Mouse (Mus musculus) lung, postnatal 10 days (tissue): ENCODE measurements at regions not wholly inside any gene's neighbourhood (a gene's known extent, or its start where the extent isn't known, plus 50 kb on each side); places are given as distances from the start of the nearest gene placed in this dataset.

ENCODE experiments used
- DNase-seq: peaks from one replicate; pipeline ENCODE4 v3.0.0; 2021

DNA sequence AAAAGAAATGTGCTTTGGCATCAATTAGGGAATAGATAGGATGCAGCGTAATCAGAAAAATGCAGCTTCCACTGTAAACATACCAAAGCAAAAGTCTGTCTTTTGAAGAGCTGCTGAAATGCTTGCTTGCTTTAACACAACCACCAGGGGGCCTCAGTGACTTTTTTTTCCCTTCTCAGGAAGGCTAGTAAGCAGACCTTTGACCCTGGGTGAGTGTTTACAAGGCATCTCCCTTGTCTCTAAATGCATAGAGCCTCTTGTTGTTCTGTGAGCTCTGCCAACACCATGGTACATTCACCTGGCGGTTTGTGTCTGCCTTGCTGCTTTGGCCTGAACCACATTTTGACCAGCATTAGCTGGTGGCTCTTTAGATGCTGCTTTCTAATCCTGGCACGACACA is 191.9 kb upstream of the C9orf72 start:
- DNase-seq, result peak; percentile 38

DNA sequence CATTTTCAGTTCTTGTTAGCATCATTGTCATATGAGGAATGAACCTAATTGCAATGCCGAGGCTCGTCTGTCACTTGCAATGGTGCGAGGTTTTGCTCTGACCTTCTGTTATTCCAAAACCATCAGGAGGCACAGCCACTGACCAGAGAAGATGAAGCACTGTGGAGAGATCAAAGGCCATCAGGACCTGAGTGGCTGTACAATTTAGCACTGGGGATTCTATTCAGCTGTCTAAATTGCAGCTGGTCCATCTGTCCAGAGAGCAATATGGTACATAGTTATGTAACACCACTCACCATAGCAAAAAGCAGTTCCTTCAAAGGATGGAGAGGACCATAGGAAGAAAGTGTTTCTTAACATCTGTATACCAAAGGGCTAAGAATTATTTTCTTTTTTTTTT is 187.5 kb upstream of the C9orf72 start:
- no peak for DNase-seq

DNA sequence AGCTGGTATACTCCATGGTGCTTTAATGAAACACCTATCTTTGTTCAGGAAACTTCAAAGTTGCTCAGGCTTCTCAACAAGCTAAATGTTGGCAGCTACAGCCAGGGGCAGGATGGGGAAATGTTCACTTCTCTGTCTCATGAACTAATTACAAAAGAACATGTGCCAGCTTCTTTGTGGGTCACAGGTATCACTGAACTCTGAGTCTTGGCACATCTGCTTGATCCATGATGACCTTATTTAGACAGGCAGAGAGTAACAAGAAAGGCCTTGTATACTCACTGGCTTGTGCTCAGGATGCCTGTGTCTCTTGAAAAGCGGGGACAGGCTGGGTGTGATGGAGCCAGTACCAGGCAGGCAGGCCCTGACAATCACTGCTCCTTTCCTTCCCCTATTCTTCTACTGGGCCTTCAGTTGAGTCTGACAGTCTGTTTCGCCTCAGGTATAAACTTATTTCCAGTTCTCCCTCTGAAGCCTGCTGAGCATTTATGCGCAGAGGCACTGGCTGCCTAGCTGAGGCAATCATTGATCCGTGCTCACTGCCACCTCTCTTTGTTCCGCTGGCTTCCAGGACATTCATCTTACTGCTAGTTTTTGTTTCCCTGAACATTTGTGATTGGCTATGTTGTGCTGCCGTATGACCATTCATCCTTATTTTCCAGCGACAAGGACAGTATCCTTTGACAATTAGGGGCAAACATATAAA is 179.5 kb upstream of the C9orf72 start:
- DNase-seq, result no peak

DNA sequence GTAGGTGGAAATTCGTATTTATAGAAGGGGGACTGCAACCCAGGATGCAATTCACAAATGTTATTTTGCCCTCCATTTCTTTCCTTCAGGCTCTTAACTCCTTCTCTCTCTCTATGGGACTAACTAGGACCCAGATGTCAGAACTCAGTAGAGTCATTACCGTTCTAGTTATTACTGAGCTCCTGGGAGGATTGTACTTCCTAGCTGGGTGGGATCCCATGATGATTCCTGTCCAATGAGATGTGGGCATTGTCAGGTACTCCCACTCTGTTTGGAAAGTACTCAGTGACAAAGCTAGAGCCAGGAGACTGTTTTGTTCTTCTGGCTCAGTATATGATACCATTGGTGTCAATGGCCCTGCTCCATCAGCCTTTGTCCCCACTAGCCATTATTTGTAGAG is 178.1 kb upstream of the C9orf72 start:
- DNase-seq, result no peak

DNA sequence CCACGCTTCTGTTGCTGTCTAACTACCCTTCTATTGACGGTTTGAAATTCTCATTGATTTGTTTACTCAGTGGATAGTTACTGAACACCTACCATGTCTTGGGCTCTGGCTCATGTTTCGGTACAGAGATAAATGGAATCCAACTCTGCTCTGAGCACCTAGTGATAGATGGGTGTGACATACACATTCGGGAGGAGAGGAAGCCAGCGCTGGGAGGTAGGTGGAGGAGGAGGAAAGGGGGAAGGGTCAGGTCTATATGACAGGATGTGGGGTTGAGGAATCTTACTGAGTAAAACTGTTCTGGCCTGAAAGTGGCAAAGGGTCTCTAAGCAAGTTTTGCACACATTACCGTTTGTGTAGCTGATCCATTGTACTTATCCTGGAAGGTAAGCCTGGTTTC is 177.6 kb upstream of the C9orf72 start:
- no peak for DNase-seq

DNA sequence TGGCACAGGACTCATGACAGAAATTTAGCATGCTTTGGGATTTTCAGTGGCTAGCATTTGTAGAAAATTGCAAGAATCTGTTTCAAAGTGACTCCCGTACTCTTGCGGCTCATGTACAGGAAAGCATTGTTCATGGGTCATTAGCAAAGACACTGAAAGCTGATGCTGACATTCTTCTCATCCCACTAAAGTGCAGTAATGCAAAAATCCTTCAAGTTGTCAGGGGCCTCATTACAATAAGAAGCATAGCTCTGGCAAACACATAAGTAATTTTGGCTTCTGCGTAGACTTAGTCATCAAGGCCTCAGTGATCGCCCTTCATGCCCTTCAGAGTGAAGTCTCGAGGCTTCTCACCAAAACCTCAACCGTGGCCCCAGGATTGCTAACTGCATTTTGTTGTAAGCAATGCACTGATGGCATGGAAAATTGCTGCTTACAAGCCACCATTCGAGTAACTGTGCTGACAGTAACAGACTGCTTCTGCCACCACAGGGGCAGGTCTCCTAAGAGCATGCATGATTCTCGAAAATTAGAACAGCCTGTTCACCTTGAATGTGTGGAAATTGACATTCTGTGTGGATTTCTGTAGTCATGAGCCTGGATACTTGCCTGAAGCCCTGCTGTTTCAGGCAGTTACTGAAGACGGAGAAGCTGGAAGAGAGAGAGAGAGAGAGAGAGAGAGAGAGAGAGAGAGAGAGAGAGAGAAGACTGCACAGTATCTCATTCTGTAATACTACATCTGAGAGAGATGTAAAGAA is 176.6 kb upstream of the C9orf72 start:
- no peak for DNase-seq

DNA sequence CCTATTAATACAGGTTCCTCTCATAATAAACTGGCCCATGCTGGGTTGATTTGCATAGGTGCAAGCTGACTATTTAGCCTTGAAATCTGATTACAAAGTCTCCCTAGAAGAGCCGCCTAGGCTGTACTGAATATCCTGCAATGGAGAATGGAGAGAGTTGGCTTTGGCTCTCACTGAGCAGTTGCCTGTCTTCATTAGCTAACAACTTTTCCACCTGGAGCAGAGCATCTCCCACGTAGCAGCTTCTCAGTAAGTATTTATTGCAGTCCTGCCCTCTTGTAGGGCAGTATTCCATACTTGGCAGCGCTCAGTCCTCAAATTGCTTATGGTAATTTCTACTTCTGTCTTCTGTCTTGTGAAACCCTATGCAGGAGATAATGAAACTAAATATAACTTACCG is 175.8 kb upstream of the C9orf72 start:
- DNase-seq, result no peak

DNA sequence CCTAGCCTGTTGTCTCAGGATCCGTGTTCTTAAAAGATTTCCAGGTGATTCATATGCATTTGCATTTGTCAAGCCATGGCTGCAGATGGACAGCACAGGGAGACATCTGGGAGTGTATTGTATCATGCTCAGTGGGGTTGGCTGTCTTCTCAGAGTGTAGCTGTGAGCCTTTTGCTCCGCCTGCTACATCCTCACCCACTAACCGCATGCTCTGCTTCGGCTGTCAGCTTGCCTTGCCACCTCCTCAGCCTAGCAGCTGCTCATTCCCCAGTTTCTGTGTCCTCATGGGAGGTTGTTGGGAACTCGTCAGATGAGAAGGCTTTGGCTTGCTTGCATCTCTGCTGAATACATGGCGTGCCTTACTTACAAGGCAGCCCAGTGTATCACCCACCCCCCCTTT is 174.5 kb upstream of the C9orf72 start:
- no peak for DNase-seq

DNA sequence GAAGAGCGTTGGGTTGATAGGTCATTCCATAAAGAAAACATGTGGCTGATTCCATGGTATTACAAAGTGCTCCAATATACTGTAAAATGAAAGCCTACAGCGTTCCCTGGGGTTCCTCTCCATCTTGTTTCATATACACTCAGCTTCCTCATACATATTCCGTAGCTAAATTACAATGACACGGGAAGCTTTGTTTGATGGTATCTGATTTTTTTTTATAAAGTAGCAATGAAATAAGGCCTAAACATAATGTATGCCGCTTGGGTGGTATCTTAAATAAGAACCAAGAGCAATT is 169.6 kb upstream of the C9orf72 start:
- no peak for DNase-seq

DNA sequence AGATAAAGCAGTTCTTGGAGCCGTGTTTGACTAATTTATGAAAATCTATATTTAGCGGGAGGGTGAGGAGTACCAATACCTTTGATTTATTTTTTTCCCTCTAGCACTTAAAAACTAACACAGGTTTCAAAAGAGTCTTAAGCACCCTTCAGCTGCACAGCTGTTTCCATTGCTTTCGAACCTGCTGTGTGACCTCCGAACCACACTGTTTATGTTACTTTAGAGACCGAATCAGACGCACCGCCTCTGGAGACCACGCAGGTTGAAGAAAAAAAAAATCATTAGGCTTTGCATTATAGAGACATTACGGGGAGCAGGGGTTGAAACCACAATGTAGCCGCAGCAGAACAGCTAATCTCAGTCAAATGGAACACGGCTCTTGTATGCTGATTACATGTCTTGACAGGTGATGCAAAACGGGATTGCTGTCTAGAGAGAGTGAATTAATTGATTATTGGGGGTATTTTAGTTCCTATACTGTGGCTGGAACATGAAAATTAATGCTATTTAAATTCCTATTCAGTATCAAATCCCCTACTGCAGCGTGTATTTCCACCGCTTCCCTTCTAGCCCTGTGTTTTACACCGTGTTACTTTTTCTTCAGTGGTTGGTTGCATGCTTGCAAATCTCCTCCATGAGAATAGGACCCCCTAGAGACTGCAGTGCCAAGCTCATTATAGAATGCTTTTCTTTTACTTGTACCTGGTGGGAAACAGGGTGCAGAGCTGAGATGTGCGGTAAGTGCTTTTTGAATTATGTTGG is 169.0 kb upstream of the C9orf72 start:
- DNase-seq, result no peak

DNA sequence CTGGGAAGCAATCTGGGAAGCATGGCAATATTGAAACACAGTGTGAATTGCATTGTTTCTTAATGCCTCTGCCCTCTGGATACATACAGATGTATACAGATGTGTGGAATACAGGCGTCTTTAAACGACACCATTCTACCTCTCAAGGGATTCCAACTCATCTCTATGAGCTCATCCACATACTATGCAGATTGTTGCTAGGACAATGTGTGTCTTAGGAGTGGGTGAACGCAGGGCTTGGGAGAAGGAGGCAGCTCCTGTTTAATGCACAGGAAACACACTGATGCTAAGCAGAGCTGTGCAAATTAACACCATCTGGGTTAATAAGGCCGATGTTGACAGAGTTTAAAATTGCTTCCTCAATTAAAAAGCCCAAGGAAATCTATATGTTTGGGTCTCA is 149.8 kb upstream of the C9orf72 start:
- no peak for DNase-seq

DNA sequence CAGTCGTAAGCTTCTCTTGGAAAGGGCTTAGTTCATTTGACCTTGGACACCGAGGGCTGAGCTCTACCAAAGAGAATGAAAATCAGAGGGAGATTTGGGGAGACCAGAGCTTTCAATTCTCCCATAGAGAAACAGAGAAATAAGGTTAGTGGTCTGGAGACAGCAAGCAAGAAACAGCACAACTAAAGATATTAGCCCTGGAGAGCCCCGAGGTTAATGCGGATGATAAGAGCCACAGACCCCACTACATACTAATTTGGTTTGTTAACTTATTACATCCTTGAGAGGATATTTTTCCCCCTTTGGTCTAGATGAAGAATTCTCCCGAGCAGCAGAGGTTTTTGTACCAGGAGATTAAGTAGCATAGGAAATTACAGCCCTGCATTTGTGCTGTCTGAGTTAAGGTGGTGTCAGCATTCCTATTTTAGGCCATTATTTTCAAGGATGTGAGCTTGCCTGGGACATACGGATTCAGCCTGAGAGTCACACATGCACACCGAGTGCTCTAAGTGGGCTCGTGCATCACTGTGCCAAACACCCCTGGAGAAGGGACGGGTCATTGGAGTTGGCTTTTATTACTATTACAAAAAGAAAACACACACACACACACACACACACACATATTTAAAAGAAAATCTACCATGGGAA is 147.4 kb upstream of the C9orf72 start:
- DNase-seq, result no peak

DNA sequence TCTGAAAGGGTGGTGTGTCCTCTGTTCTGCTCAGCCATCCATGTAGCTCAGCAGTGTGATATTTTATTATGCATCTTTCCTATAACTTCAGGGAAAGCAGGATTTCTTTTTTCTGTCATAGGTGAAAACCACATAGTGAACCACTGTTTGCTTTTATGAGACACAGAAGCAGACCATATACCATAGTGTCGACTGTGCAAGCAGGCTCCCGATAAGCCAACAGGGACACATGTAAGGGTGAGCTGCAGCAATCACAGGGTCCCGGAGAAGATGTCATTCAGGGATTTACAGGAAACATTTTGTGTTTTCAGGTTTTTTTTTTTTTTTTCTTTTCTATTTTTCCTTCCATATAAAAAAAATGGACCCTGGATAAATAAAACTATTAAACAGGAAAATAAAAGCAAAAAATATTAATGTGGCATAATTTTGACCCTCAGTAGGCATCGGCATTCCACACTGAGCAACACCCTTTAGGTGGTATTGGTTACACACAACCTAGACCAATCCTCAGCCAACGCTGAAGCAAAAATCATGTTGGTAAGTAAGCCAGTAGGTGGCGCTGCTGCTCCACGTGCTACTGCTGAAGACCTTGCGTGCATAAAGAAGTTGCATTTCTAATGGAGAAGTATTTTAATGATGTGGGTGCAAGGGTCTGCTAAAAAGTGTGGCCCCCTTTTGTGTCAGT is 146.7 kb upstream of the C9orf72 start:
- peak; percentile 60 for DNase-seq

DNA sequence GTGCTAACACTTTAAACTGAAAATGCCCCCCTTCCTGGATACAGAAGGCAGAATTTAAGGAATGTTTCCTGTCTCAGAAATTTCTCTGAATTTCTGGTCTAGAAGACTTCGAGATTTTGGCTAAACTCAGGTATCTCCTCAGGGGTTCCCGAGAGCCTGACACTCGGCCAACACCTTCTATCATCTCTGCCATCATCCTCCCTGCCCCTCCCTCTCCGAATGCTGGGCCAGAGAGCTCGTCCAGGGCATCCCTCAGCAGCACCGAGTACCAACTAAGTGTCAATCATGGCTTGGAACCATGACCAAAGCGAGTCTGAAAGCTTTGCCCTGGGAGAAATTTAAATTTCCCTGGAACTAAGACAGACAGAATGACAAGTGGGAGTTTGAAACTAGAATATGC is 138.2 kb upstream of the C9orf72 start:
- DNase-seq, result no peak

DNA sequence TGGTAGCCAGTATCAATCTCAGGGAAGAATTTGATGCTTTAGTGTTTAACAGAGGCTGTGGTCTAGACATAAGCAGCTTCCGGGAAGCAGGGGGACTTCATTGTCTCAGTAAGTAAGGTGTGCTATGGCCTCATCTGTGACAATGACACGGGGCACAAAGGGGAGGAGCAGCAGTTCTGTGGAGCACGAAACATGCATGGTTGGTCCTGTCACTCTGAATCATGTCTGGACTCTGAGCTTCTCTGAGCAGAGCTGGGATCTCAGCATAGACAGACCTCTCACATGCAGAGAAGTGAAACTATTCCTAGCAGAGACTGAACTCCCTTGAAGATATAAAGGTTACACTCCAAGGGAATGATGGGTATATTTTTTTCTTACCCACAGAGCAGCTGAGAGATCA is 136.2 kb upstream of the C9orf72 start:
- no peak for DNase-seq

DNA sequence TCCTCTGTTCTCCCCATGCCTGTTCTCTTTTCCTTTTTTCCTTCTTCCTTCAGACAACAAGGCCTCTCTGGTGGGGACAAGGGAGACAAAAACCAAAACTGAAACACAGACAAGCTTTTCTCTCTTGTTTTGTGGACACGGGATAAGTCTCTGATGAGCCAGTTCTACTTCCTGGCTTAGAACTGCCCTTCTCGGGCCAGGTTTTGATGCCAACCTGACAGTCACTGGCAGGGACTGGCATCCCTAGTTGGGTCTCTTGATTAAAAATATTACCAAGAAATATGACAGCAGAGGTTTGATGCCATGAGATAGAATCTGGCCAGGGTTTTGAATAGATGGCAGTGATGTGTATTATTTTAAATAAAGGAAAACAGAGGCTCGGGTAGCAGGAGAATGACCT is 133.4 kb upstream of the C9orf72 start:
- no peak for DNase-seq

DNA sequence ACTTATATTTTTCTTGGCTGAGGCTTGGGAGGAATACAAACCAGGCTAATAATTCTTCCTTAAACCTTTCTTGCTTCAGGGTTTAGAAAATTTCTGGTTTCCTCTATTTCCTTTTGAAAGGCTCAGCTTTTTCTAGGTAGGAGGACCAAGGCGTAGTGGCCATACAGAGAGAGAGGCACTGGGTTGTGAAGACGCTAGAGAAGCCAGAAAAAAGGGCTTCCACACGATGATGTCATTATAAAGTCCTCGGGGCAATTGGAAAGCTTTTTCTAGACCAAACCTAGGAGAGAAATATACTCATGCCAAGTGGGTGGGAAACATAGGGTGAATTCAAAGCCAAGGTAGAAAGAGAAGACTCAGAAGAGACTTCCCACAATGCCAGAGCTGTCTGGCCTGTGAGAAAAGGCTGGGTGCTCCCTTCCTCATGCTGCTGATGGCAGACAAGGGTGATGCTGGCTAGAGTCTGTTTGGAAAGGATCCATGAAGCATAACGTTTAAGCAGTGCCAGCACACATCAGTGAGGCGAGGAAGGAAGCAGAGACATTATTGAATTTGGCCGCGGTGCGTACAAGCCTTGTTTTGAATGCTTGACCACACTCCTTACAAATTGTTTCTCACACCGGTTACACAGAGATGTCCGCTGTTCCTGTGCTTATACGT is 131.1 kb upstream of the C9orf72 start:
- DNase-seq, result peak; percentile 14

DNA sequence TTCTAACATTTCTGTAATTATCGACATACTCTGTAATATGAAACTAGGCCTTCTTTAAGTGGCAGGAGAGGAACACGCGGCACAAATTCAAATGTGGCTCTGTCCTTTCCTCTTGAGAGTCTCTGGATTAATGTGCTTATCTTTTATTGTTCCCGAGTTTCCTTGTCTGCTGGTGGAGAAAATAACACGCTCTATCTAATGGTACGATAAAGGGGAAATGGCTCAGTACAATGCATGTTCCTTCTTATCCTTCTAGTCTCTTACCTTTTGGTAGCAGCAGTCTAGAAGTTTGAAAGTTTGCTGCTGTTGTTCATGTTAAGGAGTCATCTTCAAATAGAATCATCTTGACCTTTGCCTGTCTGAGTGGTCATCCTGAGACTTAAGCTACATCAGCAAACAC is 130.1 kb upstream of the C9orf72 start:
- no peak for DNase-seq

DNA sequence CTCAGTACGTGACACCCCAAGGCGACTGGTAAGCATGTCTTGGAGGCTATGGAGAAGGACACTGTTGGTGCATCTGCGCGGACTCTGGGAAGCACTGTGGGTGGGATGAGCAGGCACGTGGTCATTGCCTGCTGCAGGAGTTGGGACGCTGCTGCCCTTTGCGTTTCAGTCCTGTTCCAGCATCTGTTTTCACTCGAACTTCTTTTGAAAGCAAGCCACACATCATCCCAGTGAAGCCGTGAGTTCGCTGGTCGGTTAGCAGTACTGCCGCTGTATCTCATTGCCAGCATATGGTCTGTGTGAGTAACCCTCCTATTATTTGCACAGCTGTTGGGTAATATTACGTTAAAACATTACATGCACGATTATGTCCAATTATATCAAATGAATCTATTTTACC is 128.1 kb upstream of the C9orf72 start:
- no peak for DNase-seq

DNA sequence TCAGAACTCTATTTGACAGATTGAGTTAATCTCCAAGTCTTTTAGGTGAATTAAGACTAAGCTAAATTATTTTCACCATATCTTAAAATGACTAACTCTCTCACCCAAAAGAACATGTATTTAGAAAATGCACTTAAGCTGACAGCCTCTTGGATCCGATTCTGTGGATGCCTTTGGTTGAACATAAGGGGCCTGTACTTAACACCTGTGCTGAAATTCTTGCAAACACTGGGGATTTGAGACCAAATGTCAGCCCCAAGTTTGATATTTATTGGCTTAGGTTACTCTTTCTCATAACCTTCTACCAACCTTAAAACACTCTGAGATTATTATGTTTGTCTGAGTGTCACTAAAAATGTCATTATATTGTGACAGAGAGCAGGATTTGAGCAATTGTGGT is 126.6 kb upstream of the C9orf72 start:
- no peak for DNase-seq

DNA sequence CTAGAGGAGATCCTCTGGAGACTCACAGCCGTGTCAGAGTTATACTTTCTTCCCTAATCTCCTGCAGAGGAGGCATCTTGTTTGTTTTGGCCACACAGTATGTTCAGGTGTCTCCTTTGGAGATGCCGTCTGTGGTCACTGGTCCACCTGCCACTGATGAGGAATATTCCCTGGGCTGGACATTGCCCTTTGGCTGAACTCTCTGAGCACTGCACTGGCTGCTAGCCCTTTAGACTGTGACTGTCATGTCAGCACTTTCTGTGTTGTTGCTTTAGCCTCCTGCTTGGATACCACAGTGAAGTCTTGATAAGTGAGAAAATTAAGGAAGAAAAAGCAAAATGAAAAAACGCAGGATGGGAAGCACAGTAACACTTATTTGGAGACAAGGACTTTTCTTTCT is 124.5 kb upstream of the C9orf72 start:
- no peak for DNase-seq

DNA sequence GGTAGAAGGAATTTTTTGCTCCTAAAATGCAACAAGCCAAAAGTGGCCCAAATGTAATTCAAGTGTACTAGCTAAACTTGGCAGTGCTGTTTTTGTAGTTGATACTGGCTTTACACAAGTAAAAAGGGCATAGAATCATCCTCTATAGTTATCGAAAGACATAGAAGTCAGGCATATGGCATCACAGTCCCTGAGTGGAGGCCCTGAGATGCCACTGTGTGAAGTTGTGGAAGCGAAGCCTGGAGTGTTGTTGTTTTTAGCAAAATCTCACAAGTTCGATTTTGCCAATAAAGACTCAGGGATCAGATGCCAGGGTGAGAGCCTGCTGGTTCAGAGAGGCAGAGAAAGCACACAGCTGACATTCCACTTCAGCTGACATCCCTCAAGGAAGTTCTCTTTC is 121.6 kb upstream of the C9orf72 start:
- no peak for DNase-seq

DNA sequence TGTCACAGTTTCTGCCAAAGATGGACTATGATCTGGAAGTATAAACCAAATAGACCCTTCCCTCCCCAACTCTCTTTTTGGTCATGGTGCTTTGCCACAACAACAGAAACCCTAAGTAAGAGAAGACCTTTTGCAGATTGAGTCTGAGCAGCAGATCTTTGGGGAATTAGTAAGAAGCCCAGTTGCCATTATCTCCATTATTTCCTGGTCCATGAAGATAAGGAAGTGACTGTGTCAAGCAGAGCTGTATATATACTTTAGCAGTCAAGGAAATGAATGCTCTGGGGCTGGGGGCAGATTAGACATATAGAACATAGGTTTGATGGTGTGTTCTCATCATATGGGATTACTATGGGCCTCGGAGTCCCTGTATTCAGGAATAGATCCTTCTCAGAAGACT is 117.8 kb upstream of the C9orf72 start:
- no peak for DNase-seq
